ENCODE assay signal across 11 mouse cellular contexts in the genomic region with DNA sequence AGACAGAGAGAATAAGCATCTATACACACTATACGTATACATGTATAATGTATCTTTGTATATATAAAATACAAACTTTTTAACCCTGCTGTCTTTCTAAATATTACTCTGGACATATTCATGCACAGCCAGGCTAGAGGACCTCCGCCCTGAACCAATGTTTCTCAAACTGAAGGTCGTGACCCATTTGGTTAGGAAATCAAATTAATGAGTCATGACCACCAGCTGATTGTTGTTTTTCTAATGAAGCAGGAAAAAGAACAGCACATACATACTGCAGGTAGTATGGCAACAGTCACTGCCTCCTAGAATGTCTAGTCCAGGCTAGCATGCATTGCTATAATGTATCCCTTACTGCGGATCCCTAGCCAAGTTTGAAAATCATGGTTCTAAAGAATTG. TPM values are rescaled to one million over a fixed set of nuclear protein-coding genes. Genes with fewer than 3 reads are reported as not detected.
DNase-seq lines count a peak whose midpoint lies in the region; ATAC-seq and TF ChIP-seq lines count a peak whose summit lies in the region.
"Had no signal": no experiment of that assay in that cellular context is flagged by ENCODE, and none has a peak within 500 bp of the region (broad histone marks: within the 10 kb centered on the region; RNA-seq: fewer than 3 reads in every experiment).

No protein-coding gene starts in this region.

- no peak for DNase-seq in heart, postnatal 0 days (ENCODE audit: low spot score)
- DNase-seq in heart, postnatal 10 days, result no peak
- DNase-seq in lung, postnatal 4 days, result no peak
- DNase-seq in ovary, postnatal 36 days (ENCODE audit: low spot score), result no peak
- DNase-seq: adrenal gland, postnatal 25 days; cerebellum, adult 9-11 months; layer of hippocampus, postnatal 36 days had no signal

- H3K9me3 ChIP-seq in heart, postnatal 0 days (replicated peaks; ENCODE audit: control insufficient read depth, low read length), result no peaks in the 10 kb centered on the region
- no peaks in the 10 kb centered on the region for H3K9me3 ChIP-seq in lung, embryonic 16.5 days (ENCODE audit: control insufficient read depth, low read length)
- no peaks in the 10 kb centered on the region for H3K9me3 ChIP-seq in intestine, embryonic 15.5 days
- no peaks in the 10 kb centered on the region for H3K9me3 ChIP-seq in neural tube, embryonic 13.5 days

- no peak for ATAC-seq in heart, postnatal 0 days (ENCODE audit: insufficient read depth, low read depth)
- no peak for ATAC-seq in lung, embryonic 16.5 days (ENCODE audit: low read depth)
- no peak for ATAC-seq in intestine, embryonic 15.5 days
- no peak for ATAC-seq in neural tube, embryonic 13.5 days (ENCODE audit: low read depth)

- peak overlapping the region; percentile 80 for H3K4me2 ChIP-seq in heart, postnatal 0 days (ENCODE audit: low read depth, low read length)
- peak overlapping the region; percentile 85; the same call in 1 of the 2 replicates for H3K4me2 ChIP-seq in lung, embryonic 16.5 days (ENCODE audit: low read depth, low read length)
- H3K4me2 ChIP-seq in intestine, embryonic 15.5 days (replicated peaks), result peak overlapping the region; percentile 91; the same call in 1 of the 2 replicates
- peak overlapping the region; percentile 86 for H3K4me2 ChIP-seq in neural tube, embryonic 13.5 days

- H3K9ac ChIP-seq in heart, postnatal 0 days (replicated peaks; ENCODE audit: low read depth, low read length), result 0 out of 2 replicates have a peak overlapping the region, but pooled peaks have one; percentile 86
- no peak overlapping the region for H3K9ac ChIP-seq in lung, embryonic 16.5 days (ENCODE audit: low read length)
- H3K9ac ChIP-seq in intestine, embryonic 15.5 days, result no peak overlapping the region
- H3K9ac ChIP-seq in neural tube, embryonic 13.5 days, result no peak overlapping the region; the same call in 1 of the 2 replicates

- 75% methylated on average over 4 of the region's 4 CpGs for WGBS in heart, postnatal 0 days
- 83% methylated on average over 4 of the region's 4 CpGs for WGBS in lung, embryonic 16.5 days
- WGBS in intestine, embryonic 15.5 days, result 89% methylated on average over 4 of the region's 4 CpGs
- 81% methylated on average over 4 of the region's 4 CpGs for WGBS in neural tube, embryonic 13.5 days

- peak overlapping the region; percentile 98 for H3K4me3 ChIP-seq in heart, postnatal 0 days (ENCODE audit: low read depth, low read length)
- no peak overlapping the region for H3K4me3 ChIP-seq in lung, embryonic 16.5 days (ENCODE audit: low read length)
- no peak overlapping the region for H3K4me3 ChIP-seq in intestine, embryonic 15.5 days (replicated peaks)
- no peak overlapping the region for H3K4me3 ChIP-seq in neural tube, embryonic 13.5 days

- no peak overlapping the region for H3K27ac ChIP-seq in heart, postnatal 0 days (ENCODE audit: low read depth)
- no peak overlapping the region for H3K27ac ChIP-seq in lung, embryonic 16.5 days (ENCODE audit: low read length)
- no peak overlapping the region for H3K27ac ChIP-seq in intestine, embryonic 15.5 days
- H3K27ac ChIP-seq in neural tube, embryonic 13.5 days (replicated peaks), result no peak overlapping the region
- H3K27ac ChIP-seq: macrophage had no signal

- H3K27me3 ChIP-seq in heart, postnatal 0 days (ENCODE audit: control insufficient read depth, insufficient read depth, low read length), result no peaks in the 10 kb centered on the region
- no peaks in the 10 kb centered on the region for H3K27me3 ChIP-seq in lung, embryonic 16.5 days (ENCODE audit: control insufficient read depth, insufficient read depth, low read depth, low read length)
- H3K27me3 ChIP-seq in intestine, embryonic 15.5 days (replicated peaks), result no peaks in the 10 kb centered on the region
- H3K27me3 ChIP-seq in neural tube, embryonic 13.5 days, result no peaks in the 10 kb centered on the region

- intact Hi-C loops in heart, postnatal 10 days (cut with DNase I), result loop anchor here (5.0 to 10.0 kb wide), 3 partner anchors 46 to 184 kb away; a partner anchor contains a TSS

- TF ChIP-seq EP300 in heart, postnatal 0 days (IDR thresholded peaks at IDR 0.05; ENCODE audit: low read depth), result no peak

- H3K4me1 ChIP-seq in heart, postnatal 0 days (ENCODE audit: control insufficient read depth, insufficient read depth), result peaks cover 53% of the 10 kb centered on the region
- H3K4me1 ChIP-seq in lung, embryonic 16.5 days (replicated peaks; ENCODE audit: control insufficient read depth, insufficient read depth, low read length), result peaks cover 26% of the 10 kb centered on the region
- H3K4me1 ChIP-seq in intestine, embryonic 15.5 days (replicated peaks), result peaks cover 16% of the 10 kb centered on the region; the same call in 1 of the 2 replicates
- H3K4me1 ChIP-seq in neural tube, embryonic 13.5 days (replicated peaks), result peaks cover 67% of the 10 kb centered on the region

- peaks cover 3% of the 10 kb centered on the region; the same call in 1 of the 2 replicates for H3K36me3 ChIP-seq in heart, postnatal 0 days (replicated peaks; ENCODE audit: control insufficient read depth, insufficient read depth, low read length)
- H3K36me3 ChIP-seq in lung, embryonic 16.5 days (ENCODE audit: control insufficient read depth, insufficient read depth, low read length), result no peaks in the 10 kb centered on the region
- no peaks in the 10 kb centered on the region for H3K36me3 ChIP-seq in intestine, embryonic 15.5 days
- H3K36me3 ChIP-seq in neural tube, embryonic 13.5 days, result no peaks in the 10 kb centered on the region

- no peak for TF ChIP-seq CTCF in heart, postnatal 0 days (IDR thresholded peaks at IDR 0.05; ENCODE audit: low read depth)

RNA-seq across cellular contexts. Expression of a gene that starts 2.3 kb away (rescaled TPM):
- 16.3 and 18.4 TPM in 2 replicates for total RNA-seq in heart, postnatal 0 days (2014; rRNA removed; ENCODE audit: low replicate concordance)
- 16.1 and 17.8 TPM in 2 replicates for polyA plus RNA-seq in heart, postnatal 0 days (2015; fragmentation: Nextera tagmentation; extraction: Ambion mirVana)
- total RNA-seq in heart, postnatal 10 days (2021), result 10 to 100 TPM; 26.1 to 31.3 TPM
- 11.4 and 11.8 TPM in 2 replicates for polyA plus RNA-seq in lung, embryonic 16.5 days (2015; fragmentation: Nextera tagmentation; extraction: Ambion mirVana)
- polyA plus RNA-seq in intestine, embryonic 15.5 days (2015; fragmentation: Nextera tagmentation; extraction: Ambion mirVana), result 7.5 TPM in 2 replicates
- polyA plus RNA-seq in neural tube, embryonic 13.5 days (2015; fragmentation: Nextera tagmentation; extraction: Ambion mirVana), result 4.6 and 5.3 TPM in 2 replicates
